Mouse (Mus musculus): ENCODE data around the gene Irx4. TPM values are rescaled to one million over a fixed set of nuclear protein-coding genes. Genes with fewer than 3 reads are reported as not detected.

Gene Irx4
- polyA plus RNA-seq, 1 experiment, result not detected

- Histone ChIP-seq H3K27ac (ENCODE audit: insufficient read depth, low read depth, low read length) (no peak overlapping the region), H3K4me1 (ENCODE audit: control insufficient read depth, insufficient read depth, low read length) (no peaks in the 10 kb centered on the region), H3K4me3 (ENCODE audit: insufficient read depth, low read length) (no peak overlapping the region)
- TF ChIP-seq POLR2A (IDR thresholded peaks at IDR 0.05; ENCODE audit: borderline replicate concordance, low read depth, low read length) (no peak), CTCF (IDR thresholded peaks at IDR 0.05; ENCODE audit: low read depth, low read length) (no peak)
Observed at GRCm38 (mm10) chr13:73261036-73261730, 904 bp downstream of the Irx4 start.

- Histone ChIP-seq H3K4me1 (ENCODE audit: control insufficient read depth, insufficient read depth, low read length) (no peaks in the 10 kb centered on the region), H3K4me3 (ENCODE audit: insufficient read depth, low read length) (no peak overlapping the region), H3K27ac (ENCODE audit: insufficient read depth, low read depth, low read length) (no peak overlapping the region)
- TF ChIP-seq POLR2A (IDR thresholded peaks at IDR 0.05; ENCODE audit: borderline replicate concordance, low read depth, low read length), result no peak
- no peak for TF ChIP-seq CTCF (IDR thresholded peaks at IDR 0.05; ENCODE audit: low read depth, low read length)
Observed at GRCm38 (mm10) chr13:73261881-73262280, 1.6 kb downstream of the Irx4 start.

- Histone ChIP-seq H3K27ac (ENCODE audit: insufficient read depth, low read depth, low read length) (no peak overlapping the region), H3K4me3 (ENCODE audit: insufficient read depth, low read length) (peak overlapping the region; percentile 20; the same call in 1 of the 2 replicates), H3K4me1 (ENCODE audit: control insufficient read depth, insufficient read depth, low read length) (no peaks in the 10 kb centered on the region)
- TF ChIP-seq CTCF (IDR thresholded peaks at IDR 0.05; ENCODE audit: low read depth, low read length), result no peak
- TF ChIP-seq POLR2A (IDR thresholded peaks at IDR 0.05; ENCODE audit: borderline replicate concordance, low read depth, low read length), result no peak
Observed at GRCm38 (mm10) chr13:73262336-73263127, 2.3 kb downstream of the Irx4 start.

GRCm38 (mm10) chr13:73263128-73263971 lies 3.1 kb downstream of the Irx4 start:
- Histone ChIP-seq H3K4me3 (ENCODE audit: insufficient read depth, low read length) (peak overlapping the region; percentile 18), H3K27ac (ENCODE audit: insufficient read depth, low read depth, low read length) (no peak overlapping the region), H3K4me1 (ENCODE audit: control insufficient read depth, insufficient read depth, low read length) (no peaks in the 10 kb centered on the region)
- TF ChIP-seq CTCF (IDR thresholded peaks at IDR 0.05; ENCODE audit: low read depth, low read length) (no peak), POLR2A (IDR thresholded peaks at IDR 0.05; ENCODE audit: borderline replicate concordance, low read depth, low read length) (no peak)

GRCm38 (mm10) chr13:73264166-73264735 lies 4.0 kb downstream of the Irx4 start:
- no peak for TF ChIP-seq CTCF (IDR thresholded peaks at IDR 0.05; ENCODE audit: low read depth, low read length)
- TF ChIP-seq POLR2A (IDR thresholded peaks at IDR 0.05; ENCODE audit: borderline replicate concordance, low read depth, low read length), result no peak
- no peak overlapping the region for H3K27ac ChIP-seq (ENCODE audit: insufficient read depth, low read depth, low read length)
- no peak overlapping the region for H3K4me3 ChIP-seq (ENCODE audit: insufficient read depth, low read length)
- H3K4me1 ChIP-seq (ENCODE audit: control insufficient read depth, insufficient read depth, low read length), result no peaks in the 10 kb centered on the region

GRCm38 (mm10) chr13:73264831-73265230 lies 4.6 kb downstream of the Irx4 start:
- TF ChIP-seq CTCF (IDR thresholded peaks at IDR 0.05; ENCODE audit: low read depth, low read length), result no peak
- TF ChIP-seq POLR2A (IDR thresholded peaks at IDR 0.05; ENCODE audit: borderline replicate concordance, low read depth, low read length), result no peak
- no peak overlapping the region for H3K27ac ChIP-seq (ENCODE audit: insufficient read depth, low read depth, low read length)
- no peak overlapping the region for H3K4me3 ChIP-seq (ENCODE audit: insufficient read depth, low read length)
- no peaks in the 10 kb centered on the region for H3K4me1 ChIP-seq (ENCODE audit: control insufficient read depth, insufficient read depth, low read length)

- Histone ChIP-seq H3K4me1 (ENCODE audit: control insufficient read depth, insufficient read depth, low read length) (no peaks in the 10 kb centered on the region), H3K27ac (ENCODE audit: insufficient read depth, low read depth, low read length) (no peak overlapping the region), H3K4me3 (ENCODE audit: insufficient read depth, low read length) (no peak overlapping the region; the same call in 1 of the 2 replicates)
- TF ChIP-seq POLR2A (IDR thresholded peaks at IDR 0.05; ENCODE audit: borderline replicate concordance, low read depth, low read length), result no peak
- no peak for TF ChIP-seq CTCF (IDR thresholded peaks at IDR 0.05; ENCODE audit: low read depth, low read length)
Observed at GRCm38 (mm10) chr13:73265442-73265841, 5.2 kb downstream of the Irx4 start.

GRCm38 (mm10) chr13:73267551-73267950 lies 7.3 kb downstream of the Irx4 start:
- H3K4me1 ChIP-seq (ENCODE audit: control insufficient read depth, insufficient read depth, low read length), result no peaks in the 10 kb centered on the region

GRCm38 (mm10) chr13:73268702-73269101 lies 8.4 kb downstream of the Irx4 start:
- Histone ChIP-seq H3K27ac (ENCODE audit: insufficient read depth, low read depth, low read length) (no peak overlapping the region), H3K4me1 (ENCODE audit: control insufficient read depth, insufficient read depth, low read length) (no peaks in the 10 kb centered on the region), H3K4me3 (ENCODE audit: insufficient read depth, low read length) (no peak overlapping the region)
- TF ChIP-seq CTCF (IDR thresholded peaks at IDR 0.05; ENCODE audit: low read depth, low read length) (no peak), POLR2A (IDR thresholded peaks at IDR 0.05; ENCODE audit: borderline replicate concordance, low read depth, low read length) (no peak)

More at GRCm38 (mm10) chr13:73267551-73267950, 7.3 kb downstream of the Irx4 start:
- Histone ChIP-seq H3K27ac (ENCODE audit: insufficient read depth, low read depth, low read length) (no peak overlapping the region), H3K4me3 (ENCODE audit: insufficient read depth, low read length) (no peak overlapping the region)
- no peak for TF ChIP-seq POLR2A (IDR thresholded peaks at IDR 0.05; ENCODE audit: borderline replicate concordance, low read depth, low read length)
- no peak for TF ChIP-seq CTCF (IDR thresholded peaks at IDR 0.05; ENCODE audit: low read depth, low read length)

Measured in bone marrow macrophage, adult 2 months (primary cell).